In the genomic region with DNA sequence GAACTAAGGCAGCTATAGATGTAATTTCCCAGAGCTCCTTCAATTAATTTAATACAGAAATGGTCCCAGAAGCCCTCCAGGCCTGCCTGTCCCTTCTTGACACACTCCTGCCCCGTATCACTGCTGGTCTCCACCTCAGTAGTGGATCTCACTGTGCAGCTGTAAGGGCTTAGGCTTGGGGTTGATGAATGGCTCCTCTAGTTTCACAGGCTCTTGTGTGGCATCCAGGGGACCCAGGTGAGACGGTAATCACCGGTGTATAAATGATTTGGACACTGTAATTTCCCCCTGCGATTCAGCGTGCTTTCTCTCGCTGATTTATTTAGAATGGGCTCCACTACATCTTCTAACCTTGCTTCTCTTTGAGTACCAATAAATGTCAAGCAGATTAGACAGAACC, we compare ENCODE assay signal across 16 mouse cellular contexts.
"Had no signal": no experiment of that assay in that cellular context is flagged by ENCODE, and none has a peak within 500 bp of the region (broad histone marks: within the 10 kb centered on the region; RNA-seq: fewer than 3 reads in every experiment).

No protein-coding gene starts in this region.

- H3K36me3 ChIP-seq: liver, embryonic 15.5 days; midbrain, embryonic 13.5 days; stomach, embryonic 15.5 days had no signal

- H3K4me1 ChIP-seq: liver, embryonic 15.5 days; stomach, embryonic 15.5 days had no signal

- H3K4me2 ChIP-seq: liver, embryonic 11.5 days; liver, embryonic 15.5 days; lung, embryonic 14.5 days; midbrain, embryonic 13.5 days; stomach, embryonic 15.5 days had no signal

- ATAC-seq: midbrain, embryonic 13.5 days had no signal

- DNase-seq: kidney, adult 11 months; kidney, adult 9 months; kidney, postnatal 36 days; left cerebral cortex, postnatal 4 days; lung, embryonic 14.5 days; lung, postnatal 10 days; right cerebral cortex, postnatal 14 days; thymus, adult 2 months; thymus, postnatal 36 days had no signal

- H3K27ac ChIP-seq: kidney, postnatal 0 days; layer of hippocampus, adult 2 months; liver, embryonic 15.5 days; macrophage; midbrain, embryonic 13.5 days; stomach, embryonic 15.5 days had no signal

- H3K9ac ChIP-seq: liver, embryonic 15.5 days; lung, embryonic 14.5 days; midbrain, embryonic 13.5 days; stomach, embryonic 15.5 days had no signal

- H3K9me3 ChIP-seq: liver, embryonic 15.5 days; midbrain, embryonic 13.5 days; stomach, embryonic 15.5 days had no signal

- H3K27me3 ChIP-seq: liver, embryonic 15.5 days; midbrain, embryonic 13.5 days; stomach, embryonic 15.5 days had no signal

- H3K4me3 ChIP-seq: layer of hippocampus, adult 2 months; liver, embryonic 15.5 days; midbrain, embryonic 13.5 days; stomach, embryonic 15.5 days had no signal
